Mouse (Mus musculus) adrenal gland, adult 18-20 months (tissue): ENCODE measurements around the gene Dhx8. TPM values are rescaled to one million over a fixed set of nuclear protein-coding genes. Genes with fewer than 3 reads are reported as not detected.
A peak's percentile ranks its signal among the peaks of the same experiment; 100 is the strongest.

Experiments used
- DNase-seq, 2 experiments: peaks; one replicate each; pipeline ENCODE4 v3.0.0; 2021 to 2022; ENCODE audit warnings: low spot score in 2 of 2
- total RNA-seq, 2 experiments: library from RNA; stranded (reverse); gene quantifications; 1 replicate in 1 of 2; 2 replicates in 1 of 2; pipeline ENCODE4 v1.2.3; 2021

The Dhx8 gene
- total RNA-seq, 2 experiments from 2014 or later = 24.2 to 27.7 TPM

DNA sequence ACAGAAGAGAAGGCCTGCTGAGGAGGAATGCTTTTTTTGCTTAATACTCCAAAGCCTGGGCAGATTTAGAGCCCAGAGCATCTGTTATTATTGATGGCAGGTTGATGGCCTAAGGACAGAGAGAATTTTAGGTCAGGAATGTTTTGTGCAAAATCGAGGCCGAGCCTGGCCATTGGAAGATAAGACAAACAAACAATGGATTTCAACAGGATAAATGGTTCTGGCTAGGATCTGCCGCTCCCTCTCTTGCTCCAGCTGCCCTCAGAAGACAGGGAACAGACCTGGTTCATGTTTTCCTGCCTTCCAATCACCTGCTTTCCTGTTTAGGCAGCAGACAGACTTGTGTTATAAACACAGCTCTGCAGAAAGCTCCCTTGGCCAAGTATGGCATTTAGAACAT is 3.4 kb upstream of the Dhx8 start:
- no peak for DNase-seq

DNA sequence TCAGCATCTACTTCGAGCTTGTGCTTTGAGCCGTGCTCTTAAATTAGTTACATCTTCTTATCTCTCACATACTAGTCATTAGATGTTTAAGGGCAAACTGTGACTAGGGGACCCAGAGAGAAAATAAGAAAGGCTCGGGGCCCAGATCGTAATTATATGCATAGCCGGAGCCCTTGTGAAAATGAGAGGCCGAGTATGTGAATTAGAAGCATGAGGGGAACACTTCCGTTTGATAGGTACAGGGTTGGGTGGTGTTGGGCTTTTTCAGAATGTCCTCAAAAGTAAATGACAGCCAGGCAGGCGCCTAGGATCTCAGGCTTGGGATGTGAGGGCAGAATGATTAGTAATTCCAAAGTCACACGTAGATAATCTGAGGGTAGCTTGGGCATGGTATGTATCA is 877 bp downstream of the Dhx8 start:
- DNase-seq = no peak

DNA sequence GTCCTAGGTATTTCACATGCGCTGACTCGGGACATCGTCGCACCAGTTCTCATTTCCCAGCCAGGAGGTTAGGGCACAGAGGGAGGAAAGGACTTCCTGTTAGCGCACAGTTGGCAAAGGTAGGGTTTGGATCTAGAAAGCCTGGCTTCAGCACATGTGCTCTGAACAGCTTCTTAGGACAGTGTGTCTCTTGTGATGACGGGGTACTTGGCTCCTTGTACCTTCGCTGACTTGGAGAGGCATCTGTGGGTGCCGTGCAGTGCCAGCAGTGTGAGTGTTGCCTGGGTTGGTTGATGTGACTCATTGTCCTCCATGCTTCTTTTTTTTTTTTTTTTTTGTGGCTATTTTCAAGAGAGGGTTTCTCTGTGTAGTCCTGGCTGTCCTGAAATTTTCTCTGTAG is 23.9 kb downstream of the Dhx8 start:
- no peak for DNase-seq

DNA sequence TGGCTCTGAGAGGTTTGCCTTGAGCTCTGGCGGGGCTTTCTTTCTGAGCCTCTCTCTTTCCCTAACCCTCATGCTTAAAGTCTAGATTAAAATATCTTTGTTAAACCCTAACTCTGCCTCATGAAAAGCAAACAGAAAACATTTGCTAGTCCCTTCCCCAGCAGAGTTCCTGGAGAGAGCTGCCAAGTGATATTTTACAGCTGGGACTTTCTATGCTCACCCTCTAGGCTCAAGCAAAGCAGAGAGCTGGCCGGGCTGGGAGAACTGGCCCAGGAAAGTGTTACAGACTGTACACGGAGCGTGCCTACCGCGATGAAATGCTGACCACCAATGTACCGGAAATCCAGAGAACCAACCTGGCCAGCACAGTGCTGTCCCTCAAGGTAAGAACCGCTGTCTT is 24.6 kb downstream of the Dhx8 start:
- no peak for DNase-seq

DNA sequence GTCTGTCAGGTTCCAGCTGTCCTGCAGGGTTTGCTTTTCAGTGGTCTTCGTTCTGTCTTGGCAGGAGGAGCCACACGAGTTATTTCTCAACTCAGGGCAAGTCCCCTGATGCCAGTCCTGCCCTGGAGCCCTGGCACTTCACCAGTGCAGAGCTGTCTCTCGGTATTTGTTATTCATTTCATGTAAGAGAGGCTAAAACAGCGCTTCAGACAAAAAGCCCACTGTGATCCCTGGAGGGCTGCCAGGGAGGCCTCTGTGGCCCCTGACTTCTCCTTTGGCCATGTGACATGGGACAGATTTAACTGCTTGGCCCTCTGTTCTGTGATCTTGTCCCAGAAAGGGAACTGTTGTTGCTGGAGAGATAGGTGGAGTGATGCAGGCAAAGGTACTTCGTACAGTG is 25.7 kb downstream of the Dhx8 start:
- no peak for DNase-seq

DNA sequence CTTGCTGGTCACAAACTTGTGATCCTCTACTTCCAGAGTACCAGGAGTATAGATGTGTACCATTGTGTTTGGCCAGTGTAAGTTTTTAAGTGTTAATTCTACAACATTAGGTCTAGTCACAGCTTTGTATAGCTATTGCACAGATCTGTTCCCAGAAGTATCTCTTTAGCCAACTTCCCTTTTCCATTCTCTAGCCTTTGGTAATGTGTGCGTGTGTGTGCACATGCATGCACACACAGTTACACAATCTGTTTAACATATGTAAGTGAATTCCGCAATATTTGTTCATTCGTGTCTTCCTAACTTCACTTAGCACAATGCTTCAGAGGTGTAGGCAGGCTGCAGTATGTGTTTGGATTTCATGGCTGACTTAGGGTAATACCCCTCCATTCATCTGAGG is 26.8 kb downstream of the Dhx8 start:
- no peak for DNase-seq

DNA sequence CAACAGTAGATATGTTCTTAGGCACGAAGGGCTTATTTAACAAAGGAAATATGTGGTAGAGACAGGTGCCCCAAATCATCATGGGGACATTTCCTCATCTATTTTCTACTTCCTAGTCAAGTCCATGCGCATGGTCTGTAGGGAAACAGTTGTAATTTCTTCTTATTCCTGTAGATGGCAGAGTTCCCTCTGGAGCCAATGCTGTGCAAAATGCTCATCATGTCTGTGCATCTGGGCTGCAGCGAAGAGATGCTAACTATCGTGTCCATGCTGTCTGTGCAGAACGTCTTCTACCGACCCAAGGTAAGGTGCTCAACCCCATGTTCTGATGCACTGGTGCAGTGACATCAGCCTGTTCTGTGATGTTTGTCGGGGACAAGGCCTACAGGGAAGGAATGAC is 31.0 kb downstream of the Dhx8 start:
- DNase-seq = no peak

DNA sequence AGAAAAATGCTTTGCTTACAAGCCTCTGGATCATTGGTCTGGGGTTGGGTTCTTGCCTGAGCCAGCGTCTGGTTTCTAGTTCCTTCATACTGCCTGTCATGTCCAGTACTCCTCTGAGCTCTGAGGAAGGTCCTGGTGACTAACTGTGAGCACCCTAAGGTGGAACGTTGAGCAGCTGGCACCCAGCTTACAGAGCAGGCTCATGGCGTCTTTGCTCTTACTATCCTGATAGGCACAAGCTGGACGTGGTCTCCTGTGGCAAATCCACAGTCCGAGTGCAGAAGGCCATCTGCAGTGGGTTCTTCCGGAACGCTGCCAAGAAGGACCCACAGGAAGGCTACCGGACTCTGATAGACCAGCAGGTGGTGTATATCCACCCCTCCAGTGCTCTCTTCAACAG is 31.8 kb downstream of the Dhx8 start:
- DNase-seq = no peak

DNA sequence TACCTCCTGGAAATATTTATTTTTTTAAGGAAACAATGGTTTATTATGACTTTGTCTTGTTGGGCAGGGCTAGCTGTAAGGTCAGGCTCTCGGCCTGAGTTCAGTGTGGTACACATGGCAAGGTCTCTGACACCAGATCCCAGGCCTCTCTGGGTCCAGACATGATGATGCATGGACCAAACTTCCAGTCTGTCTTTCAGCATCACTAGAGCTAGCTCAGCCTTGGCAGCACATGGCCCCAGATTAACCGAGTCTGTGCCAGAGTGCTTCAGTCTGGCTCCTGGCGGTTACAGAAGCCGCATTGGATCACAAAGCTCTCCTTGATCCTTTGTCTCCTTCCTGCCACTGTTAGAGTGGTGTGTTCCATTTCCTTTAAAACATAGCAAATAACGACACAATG is 34.6 kb downstream of the Dhx8 start:
- DNase-seq = no peak

DNA sequence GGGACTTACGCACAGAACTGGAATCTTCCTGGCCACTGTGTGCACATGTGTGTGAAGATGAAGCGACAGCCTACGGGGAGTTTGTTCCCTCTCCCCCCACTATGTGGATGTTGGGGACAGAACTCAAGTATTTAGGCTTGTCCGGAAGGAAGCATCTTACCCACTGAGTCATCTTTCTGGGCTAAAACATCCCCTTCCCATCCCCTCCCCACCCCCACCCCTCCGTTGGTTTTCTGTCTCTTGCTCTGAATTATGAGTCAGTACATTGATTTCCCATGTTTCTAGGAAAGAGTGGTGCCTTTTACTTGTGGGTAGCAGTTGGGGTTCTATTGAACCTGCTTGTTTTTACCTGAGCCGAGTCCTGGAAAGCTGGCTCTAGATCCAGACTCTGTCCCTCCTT is 36.0 kb downstream of the Dhx8 start:
- no peak for DNase-seq

DNA sequence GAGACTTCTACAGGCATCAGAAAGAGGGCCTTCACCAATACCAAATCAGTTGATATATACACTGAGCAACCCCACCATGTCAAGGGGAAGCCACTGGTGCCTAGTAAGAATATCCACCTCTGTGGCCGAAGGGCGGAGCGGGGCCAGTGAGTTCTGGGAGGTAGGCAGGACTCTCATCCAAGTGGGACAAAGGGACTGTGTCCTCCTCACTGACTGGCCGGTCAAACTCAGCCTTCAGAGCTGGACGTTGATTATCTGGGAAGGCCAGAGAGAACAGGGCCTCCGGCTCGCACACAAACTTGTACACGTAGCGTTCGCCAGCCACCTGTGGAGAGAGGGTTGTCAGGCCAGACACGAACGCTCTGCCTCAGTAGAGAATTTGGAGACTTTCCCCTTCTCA is 37.5 kb downstream of the Dhx8 start:
- no peak for DNase-seq

DNA sequence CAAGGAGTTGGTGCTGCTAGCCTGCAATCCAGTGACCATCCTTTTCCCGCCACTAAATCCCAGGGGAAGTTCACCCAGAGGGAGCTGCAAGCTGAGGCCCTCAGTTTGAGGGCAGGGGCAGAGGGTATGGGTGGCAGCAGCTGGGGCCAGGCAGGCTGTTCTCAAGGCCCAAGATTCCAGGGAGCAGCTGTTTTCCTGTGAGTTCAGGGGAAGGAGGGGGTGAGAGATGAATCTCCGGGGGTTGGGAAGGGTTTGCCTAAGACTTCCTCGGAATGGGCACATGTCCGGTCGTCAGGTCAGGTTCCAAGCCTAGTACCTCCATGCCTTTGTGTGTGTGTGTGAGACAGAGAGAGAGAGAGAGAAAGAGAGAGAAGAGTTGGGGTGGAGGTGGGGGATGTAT is 39.3 kb downstream of the Dhx8 start:
- no peak for DNase-seq

DNA sequence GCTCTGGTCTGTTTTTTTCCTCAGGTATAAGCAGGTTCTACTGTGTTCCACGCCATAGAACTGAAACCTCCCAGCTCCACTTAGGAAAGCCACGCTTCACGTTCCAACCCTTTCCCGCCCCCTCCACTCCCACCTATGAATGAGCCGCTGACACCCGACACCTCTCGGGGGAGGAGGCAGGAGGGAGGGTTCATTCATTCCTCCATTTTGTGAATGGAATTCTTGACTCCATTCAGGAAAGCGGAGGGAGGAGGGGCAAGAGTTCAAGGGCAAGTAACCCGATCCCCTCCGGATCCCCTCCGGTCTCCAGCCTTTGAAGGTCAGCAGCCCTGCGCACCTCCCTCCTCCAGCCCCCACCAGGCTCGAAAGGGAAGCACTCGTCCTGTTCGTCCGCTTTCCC is 39.7 kb downstream of the Dhx8 start:
- DNase-seq = peak in 1 of 2 experiments; percentile 31

DNA sequence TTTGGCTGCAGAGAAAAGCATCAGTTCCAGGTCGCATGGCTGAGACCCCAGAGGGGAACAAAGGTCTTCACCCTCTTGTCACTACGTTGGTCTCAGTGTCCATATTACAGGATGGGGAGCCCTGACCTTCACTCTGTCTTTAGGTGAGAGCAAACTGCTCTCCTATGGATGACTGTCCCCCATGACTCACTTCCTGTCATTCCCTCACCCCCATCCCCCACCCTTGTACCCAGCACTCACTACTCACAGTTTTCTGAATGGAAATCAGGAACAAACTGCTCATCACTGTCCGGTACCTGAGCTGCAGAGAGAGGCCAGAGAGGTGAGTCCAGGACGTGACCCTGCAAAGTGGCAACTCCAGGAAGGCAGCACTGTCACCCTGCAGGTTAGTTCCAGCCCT is 44.1 kb downstream of the Dhx8 start:
- DNase-seq = no peak

DNA sequence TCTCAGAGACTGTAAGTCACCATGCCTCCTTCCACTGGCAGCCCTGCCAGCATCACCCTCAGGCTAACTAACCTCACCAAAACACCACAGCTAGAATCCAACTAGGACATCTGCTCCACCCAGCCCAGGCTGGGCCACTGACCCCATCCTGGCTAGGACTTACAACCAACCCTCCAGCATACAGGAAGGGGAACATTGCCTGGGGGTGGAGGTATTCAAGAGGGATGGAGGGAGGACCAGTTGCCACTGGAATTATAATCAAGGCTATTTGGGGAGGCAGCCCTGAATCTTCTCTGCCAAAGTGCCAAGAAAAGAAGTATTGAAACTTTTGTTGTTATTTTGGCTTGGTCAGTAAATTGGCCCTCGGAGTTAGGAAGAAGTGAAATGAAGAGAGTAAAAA is 50.4 kb downstream of the Dhx8 start:
- DNase-seq = no peak

DNA sequence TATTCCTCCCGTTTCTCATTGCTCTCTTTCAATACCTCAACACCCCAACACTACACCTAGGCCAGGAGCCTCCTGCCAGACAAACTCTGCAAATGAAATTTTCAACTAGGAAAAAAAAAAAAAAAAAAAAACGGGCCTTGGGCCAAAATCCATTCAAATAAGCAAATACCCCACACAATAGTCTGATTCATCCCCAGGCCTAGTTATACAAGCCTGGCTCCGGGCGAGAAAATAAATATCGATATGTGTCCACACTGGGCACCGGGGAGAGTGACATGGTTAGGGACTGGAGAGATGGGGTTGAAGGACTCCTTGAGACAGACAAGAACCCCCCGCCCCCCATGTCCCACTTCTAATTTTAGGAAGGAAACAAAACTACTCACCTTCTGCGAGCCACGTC is 50.9 kb downstream of the Dhx8 start:
- no peak for DNase-seq

DNA sequence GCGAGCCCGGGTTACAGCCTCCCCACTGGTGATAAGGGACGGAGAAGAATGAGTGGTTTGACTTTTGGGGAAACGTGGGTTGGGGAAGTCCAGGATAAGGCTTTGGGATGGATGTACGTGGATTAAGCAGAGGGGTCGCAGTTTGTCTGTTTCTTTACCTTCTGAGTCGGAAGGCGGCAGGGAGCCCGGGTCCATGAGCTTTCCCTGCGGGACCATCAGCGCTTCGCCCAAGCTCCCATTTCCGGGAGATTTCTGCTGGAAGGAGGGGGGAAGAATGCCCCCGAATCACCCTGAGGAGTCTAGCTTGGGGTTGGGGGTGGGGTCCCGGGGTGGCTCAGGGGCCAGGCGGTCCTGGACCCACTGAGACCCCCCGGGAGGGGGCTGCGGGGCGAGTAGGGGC is 51.4 kb downstream of the Dhx8 start:
- DNase-seq = no peak

DNA sequence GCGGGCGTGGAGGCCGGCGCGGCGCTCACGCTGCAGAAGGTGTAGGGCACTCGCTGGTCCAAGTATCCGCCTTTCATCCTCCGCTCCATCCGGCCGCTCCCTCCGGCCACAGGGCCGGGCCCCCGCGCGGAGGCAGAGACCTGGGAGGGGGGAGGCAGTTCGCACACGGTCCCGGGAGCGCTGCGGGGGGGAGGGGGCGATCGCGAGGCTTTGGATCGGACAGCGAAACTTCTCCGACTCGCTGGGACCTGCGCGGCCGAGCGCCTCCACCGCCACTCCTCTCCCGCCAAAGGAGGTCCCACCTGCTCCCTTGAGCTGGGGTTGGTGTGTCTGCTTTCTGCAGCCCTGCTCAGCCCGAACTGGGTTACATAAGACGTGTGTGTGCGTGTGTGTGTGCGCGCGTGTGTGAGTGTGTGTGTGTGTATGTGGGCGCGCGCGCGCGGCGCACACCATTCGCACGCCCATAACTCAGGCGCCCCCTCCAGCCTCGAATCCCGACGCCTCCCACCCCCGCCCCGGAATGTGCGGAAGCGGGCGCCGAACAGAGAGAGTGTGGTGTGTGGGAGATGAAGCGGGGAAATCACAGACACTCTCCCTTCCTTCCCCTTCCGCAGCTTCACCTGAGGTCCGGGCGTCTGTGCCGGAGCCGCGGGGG is 51.9 kb downstream of the Dhx8 start:
- peak in 1 of 2 experiments; percentile 23 for DNase-seq

DNA sequence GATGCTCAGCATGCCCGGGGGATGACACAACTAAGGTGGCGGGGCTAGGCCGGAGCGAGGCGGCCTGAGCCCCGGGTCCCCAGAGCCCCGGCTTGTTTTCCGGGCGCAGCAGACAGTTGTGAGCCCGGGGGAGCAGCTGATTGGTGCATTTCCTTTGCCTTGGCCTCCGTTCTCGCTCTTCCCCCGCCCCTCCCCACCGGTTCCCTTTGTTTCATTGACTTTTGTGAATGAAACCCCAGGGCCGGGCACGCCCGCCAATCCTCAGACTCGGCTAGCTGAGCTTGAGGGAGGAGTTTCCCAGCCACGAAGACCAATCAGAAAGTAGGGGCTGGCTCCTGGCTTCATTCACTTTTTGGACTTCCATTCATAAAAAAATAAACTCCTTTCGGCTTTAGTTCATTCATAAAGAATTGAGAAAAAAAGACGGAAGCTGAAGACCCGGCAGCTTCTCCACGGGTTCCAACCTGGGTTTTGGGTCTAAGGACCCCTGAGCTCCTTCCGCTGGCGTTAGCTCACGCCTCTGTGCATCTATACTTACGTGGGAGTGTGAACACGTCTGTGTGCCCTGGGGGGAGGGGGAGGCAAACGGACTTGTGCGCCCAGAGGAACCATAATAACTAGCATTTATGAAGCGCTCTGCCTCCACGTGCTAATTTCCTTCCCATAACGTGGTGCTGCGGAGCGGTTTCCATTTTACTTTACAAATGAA is 52.6 kb downstream of the Dhx8 start, which contains the start of gene Etv4:
Etv4 (minus strand) TSS at position 229 of the 709 bp plus-strand sequence.
- DNase-seq = peak; percentile 67 to 70

DNA sequence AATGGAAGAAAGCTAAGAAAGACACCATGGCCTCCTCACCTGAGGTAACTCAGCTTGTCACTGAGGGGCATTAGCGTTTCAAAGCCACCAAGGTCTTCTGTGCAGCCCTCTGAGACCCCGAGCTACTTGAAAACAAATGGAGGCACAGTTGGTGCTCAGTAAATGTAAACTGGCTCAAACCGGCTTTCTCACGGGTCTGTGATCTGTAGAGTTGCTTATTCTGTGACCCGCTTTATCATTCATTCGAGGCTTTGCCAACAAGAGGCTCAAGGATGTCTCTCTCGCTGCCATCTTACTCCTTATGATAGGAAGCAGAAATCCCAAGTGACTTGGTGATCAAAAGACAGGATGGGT is 53.1 kb downstream of the Dhx8 start:
- no peak for DNase-seq

DNA sequence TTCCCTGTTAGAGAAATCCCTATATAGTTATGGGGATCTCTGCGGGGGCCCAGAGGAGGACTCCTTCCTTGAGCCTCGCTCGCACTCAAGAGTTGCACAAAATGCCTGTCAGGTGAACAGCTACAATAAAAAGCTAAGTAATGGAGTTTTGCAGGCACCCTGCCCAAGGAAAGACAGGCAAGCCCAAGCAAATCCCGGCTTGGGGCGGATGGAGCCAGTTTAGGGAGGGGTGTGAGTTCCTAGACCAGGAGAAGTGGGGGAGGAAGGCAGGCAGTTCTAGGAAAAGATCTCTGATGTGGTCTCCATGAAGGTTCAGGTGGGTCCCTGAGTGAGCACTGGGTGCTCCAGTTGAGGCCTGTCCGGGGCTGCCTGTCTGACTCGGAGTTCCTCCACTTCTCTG is 53.9 kb downstream of the Dhx8 start:
- no peak for DNase-seq

DNA sequence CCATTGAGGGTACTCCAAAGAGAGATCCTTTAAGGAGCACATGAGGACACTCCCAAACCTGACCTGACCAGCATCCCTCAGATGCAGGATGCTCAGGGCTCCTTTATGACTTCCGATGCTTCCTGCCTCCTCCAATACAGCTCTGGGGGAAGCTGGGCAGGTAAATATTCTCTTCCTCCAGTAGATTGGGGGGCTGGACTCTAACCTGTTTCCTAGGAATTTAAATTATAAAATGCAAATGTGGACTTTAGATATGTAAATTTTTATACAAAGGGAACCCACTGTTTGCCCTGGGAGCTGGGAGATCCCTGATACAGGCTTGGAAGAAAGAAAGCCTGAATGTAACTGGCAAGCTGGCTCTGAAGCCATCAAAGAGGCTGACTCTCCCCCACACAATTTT is 54.7 kb downstream of the Dhx8 start:
- no peak for DNase-seq

DNA sequence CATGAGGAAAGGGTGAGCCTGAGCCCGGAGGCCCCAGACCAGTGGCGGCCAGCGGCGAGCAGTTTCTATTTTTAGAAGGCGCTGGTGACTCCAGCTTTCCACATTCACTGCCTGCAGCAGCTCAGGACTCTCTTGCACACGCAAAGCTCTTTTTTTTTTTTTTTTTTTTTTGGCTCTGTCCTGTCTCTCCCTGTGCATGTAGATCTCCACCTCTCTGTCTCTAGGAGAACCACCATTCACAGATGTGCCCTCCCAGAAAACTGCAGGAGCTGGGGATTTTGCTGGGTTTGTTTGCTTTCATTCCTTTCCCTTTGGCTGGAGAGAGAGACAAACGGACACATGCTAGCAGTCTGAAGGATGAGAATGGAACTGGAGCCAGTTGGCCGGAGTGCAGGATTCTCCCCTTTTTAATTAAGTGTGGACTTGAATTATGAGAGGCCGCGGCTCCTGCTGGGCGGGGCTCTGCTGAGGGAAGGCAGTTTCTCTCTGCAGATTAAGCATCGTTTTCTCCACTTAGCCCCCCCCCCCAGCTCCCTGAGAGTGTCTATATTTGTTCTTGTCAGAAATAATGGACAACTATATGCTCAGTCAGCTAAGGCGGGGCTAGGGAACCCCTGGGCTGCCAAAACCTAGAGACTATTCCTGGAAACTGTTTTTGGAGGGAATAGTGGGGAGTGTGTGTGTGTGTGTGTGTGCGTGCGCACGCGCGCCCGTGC is 58.2 kb downstream of the Dhx8 start:
- no peak for DNase-seq
